Mouse (Mus musculus) heart, postnatal 36 days (tissue): ENCODE measurements around the gene Pus7l. TPM values are rescaled to one million over a fixed set of nuclear protein-coding genes. Genes with fewer than 3 reads are reported as not detected.
"Not testable (repeated sequence)": the region's sequence is repeated elsewhere in the genome, so short reads cannot be mapped to it uniquely, and the experiment has no call there.

ENCODE experiments used
- DNase-seq, 2 experiments: peaks; one replicate each; pipeline ENCODE4 v3.0.0; 2021 to 2022
- intact Hi-C: fragments of 180-260 bp; cut with DNase I; formaldehyde crosslinking; loops from one replicate; pipeline ENCODE4 v1.15.1; 2025
- total RNA-seq, 2 experiments: library from RNA; stranded (reverse); gene quantifications; 2 replicates each; pipeline ENCODE4 v1.2.3; 2021

Pus7l gene
- total RNA-seq, 2 experiments from 2014 or later, result 1.8 to 2.2 TPM

GRCm38 (mm10) chr15:94544052-94544636 lies 797 bp upstream of the Pus7l start:
- intact Hi-C loops, result loop anchor here (5.0 kb wide), 1 partner anchor 48 kb away; no protein-coding TSS in a partner anchor
- no peak for DNase-seq

- DNase-seq, result no peak
- intact Hi-C loops, result loop anchor here (5.0 kb wide), 1 partner anchor 50 kb away; no protein-coding TSS in a partner anchor
Measured at GRCm38 (mm10) chr15:94542567-94543408, 559 bp downstream of the Pus7l start.

- intact Hi-C loops, result no loop called here
- DNase-seq, result no peak
Measured at GRCm38 (mm10) chr15:94539296-94539695, 4.1 kb downstream of the Pus7l start.

- intact Hi-C loops, result no loop called here
- DNase-seq, result no peak
Measured at GRCm38 (mm10) chr15:94535521-94535920, 7.8 kb downstream of the Pus7l start.

DNA sequence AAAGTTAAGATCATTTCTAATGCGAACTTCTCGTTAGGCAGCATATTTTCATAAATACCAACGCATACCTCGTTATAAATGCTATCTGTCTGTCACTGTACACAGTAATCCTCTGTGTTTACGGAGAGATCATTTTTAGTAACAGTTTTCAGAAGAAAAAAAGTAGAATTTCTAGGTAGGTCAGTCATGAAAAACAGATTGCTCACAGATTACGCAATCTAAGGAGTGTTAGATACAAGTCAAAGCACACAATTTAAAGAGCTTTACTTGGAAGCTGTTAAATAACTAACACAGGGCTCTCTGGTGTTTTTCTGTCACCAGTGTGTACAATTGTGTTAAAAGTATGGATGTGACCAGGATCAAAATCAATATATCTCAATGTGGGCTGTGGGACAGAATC lies 10.4 kb downstream of the Pus7l start:
- no peak for DNase-seq
- intact Hi-C loops, result no loop called here

- intact Hi-C loops, result no loop called here
- DNase-seq, result no peak
Measured at GRCm38 (mm10) chr15:94532306-94532705, 11.0 kb downstream of the Pus7l start.

GRCm38 (mm10) chr15:94530519-94530918 lies 12.8 kb downstream of the Pus7l start:
- intact Hi-C loops, result no loop called here
- no peak for DNase-seq

- intact Hi-C loops, result no loop called here
- DNase-seq, result no peak
Measured at GRCm38 (mm10) chr15:94524956-94525355, 18.4 kb downstream of the Pus7l start.

GRCm38 (mm10) chr15:94523251-94523650 lies 20.1 kb downstream of the Pus7l start:
- intact Hi-C loops, result no loop called here
- no peak for DNase-seq

DNA sequence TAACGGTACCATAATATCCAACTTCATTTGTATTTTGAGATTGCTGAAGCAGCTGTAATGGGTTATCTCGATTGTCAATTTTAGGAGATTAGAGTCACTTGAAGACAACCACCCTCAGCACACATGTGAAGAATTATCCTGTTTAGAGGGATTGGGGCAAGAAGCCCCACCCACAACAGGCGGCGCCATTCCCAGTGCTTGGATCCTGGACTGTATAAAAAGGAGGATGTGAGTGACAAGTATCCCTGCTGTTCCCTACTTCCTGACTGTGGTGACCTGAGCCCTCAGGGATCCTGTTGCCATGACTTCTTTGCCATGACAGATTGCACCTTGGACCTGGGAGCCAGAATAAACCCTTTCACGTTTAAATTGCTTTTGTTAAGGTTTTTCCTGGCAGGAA lies 22.4 kb downstream of the Pus7l start:
- intact Hi-C loops, result loop anchor here (1.0 kb wide), 1 partner anchor 179 kb away; no protein-coding TSS in a partner anchor
- DNase-seq, result no peak

- intact Hi-C loops, result loop anchor here (1.0 kb wide), 1 partner anchor 178 kb away; no protein-coding TSS in a partner anchor
- peak in 1 of 2 experiments; percentile 18 for DNase-seq
Measured at GRCm38 (mm10) chr15:94520205-94520900, 23.0 kb downstream of the Pus7l start.

- no peak for DNase-seq
- intact Hi-C loops, result loop anchor here (10.0 kb wide), 1 partner anchor 923 kb away; the partner anchor contains the start of gene Prickle1
Measured at GRCm38 (mm10) chr15:94517913-94518491, 25.3 kb downstream of the Pus7l start.

DNA sequence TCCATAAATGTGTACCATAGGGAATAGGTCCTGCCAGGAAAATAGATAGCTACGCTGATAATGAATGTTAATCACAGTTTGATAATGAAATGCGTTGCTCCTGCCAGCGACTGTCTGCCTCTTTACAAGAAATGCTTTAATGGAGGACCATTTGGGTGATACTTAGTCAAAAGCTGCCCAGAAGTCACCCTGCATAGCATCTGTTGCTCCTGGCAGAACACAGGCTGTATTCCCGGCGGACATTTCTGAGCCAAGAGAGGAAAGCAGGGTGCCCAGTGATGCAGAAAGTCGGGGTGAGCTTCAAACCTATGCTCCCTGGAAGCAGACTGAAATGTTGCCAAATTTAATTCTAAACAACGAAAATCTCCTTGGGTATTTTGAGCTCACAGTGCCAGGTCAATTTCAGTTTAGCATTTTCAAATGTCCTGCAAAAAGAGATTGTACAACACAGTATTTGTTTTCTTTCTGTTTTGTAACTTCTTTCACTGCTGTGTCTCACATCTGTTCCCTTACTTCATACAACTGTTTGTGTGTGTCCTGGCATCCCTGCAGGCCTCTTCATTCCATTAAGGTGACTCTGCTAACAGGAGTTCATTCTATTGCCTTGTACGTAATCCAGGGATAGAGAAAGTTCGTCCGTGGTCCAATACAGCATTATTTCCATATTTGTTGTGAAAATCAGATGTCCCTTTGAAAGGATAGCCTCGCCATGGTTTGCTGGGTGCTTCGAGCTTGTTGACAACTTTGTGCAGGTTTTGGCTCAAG lies 39.7 kb downstream of the Pus7l start:
- intact Hi-C loops, result no loop called here
- peak; percentile 11 to 23 for DNase-seq

GRCm38 (mm10) chr15:94499260-94499659 lies 44.1 kb downstream of the Pus7l start:
- intact Hi-C loops, result no loop called here
- no peak for DNase-seq

GRCm38 (mm10) chr15:94495936-94496335 lies 47.4 kb downstream of the Pus7l start:
- intact Hi-C loops, result no loop called here
- DNase-seq, result no peak

GRCm38 (mm10) chr15:94494445-94494844 lies 48.9 kb downstream of the Pus7l start:
- intact Hi-C loops, result no loop called here
- DNase-seq, result no peak

DNA sequence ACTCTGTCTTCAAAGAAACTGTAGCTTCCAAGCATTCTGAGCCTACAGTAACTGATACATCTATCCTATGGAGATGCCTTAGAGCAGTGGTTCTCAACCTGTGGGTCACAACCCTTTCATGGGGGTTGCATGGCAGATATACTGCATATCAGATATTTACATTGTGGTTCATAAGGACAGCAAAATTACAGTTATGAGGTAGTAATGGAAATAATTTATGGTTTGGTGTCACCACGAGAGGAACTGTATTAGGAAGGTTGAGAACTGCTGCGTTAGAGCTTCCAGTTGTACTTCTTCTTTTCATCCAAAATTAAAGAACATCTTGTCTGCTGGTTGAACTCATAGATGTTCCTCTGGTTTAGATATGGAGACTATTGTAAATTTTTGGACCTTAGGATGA lies 53.9 kb downstream of the Pus7l start:
- intact Hi-C loops, result no loop called here
- no peak for DNase-seq

DNA sequence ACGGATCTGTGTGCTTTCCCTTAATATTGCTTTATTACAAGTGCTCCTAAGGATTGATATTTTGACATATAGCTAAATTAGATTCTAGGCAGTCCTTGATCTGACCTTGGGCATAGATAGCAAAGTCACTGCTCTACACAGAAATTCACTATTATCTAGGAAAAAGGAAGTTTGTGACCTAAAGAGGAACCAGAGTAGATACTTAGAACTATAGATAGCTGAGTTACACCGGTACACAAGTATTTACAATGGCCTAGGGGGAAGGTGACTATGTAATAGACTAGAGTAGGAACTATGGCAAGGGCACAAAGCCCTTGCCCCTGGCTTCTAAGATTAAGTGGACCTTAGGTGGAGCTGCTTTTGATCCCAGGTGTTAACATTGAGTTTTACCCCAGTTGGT lies 55.3 kb downstream of the Pus7l start:
- intact Hi-C loops, DNase-seq: not testable (repeated sequence)

DNA sequence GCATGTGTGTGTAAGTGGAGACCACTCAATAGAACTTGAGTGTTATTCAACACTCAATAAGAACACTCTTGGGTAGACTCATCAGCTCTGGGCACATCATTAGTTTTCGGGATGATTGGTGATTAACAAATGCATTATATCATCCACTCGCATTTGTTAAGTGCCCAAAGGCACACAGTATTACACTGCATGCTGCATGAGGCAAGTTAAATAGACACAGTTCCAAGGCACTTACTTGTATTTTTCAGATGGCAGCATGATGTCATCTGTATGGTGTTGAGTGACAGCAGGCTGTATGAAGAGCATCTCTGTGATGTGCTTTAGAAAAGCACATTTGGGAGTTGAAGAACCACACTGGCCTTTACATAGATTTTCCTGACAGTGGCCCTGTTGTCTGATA lies 60.8 kb downstream of the Pus7l start:
- intact Hi-C loops, result no loop called here
- DNase-seq, result no peak

GRCm38 (mm10) chr15:94480792-94481191 lies 62.6 kb downstream of the Pus7l start:
- intact Hi-C loops, result no loop called here
- DNase-seq, result no peak
